Mouse (Mus musculus): Measurements from ENCODE around the gene Kcnj6. TPM values are rescaled to one million over a fixed set of nuclear protein-coding genes. Genes with fewer than 3 reads are reported as not detected.

The Kcnj6 gene
- total RNA-seq (2017): not detected in 2 replicates

DNA sequence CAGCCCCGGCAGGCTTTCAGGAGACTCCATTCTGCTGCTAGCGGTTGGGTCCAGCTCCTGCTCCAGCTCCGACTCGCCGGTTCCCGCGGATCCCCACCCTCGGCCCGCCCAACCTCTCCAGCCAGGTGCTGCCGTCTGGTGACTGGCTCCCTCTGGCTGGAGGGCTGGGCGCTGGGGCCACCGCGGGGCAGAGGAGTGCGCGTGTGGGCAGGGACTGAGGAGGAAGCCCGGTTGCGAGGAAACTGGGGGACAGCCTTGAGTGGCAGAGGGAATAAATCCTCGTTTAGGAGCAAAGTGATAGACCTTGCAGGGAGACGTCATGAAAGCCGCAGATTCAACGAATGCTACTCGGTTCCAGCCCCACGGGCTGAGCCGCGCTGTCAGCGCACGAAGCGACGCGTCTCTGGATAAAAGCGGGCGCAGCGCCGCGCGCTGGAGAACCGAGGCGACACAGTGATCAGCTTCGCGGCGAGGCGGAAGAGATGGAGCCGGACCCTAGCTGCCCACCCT is at the start of gene Kcnj6:
Gene Kcnj6 (minus strand): TSS at position 362 of the 510 bp plus-strand sequence.
- ATAC-seq (ENCODE audit: extremely low read depth, insufficient number of reproducible peaks, low FRiP score, poor library complexity, severe bottlenecking): no peak

DNA sequence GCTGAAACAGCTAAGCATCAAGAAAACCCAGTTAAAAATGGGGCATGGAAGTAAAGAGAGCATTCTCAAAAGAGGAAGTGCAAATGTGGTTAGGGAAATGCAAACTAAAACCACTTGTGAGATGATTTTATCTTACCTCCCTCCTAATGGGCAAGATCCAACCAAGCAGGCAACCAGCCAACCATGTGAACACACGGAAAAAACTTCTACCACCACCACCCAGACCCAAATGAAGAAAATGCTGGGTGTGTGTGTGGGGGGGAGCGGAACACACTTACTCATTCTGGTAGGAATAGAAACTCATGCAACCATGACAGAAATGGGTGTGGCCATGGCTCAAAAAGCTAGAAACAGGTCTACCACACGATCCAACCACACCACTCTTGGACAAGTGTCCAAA is 12.4 kb upstream of the Kcnj6 start:
- no peak for ATAC-seq (ENCODE audit: extremely low read depth, insufficient number of reproducible peaks, low FRiP score, poor library complexity, severe bottlenecking)

DNA sequence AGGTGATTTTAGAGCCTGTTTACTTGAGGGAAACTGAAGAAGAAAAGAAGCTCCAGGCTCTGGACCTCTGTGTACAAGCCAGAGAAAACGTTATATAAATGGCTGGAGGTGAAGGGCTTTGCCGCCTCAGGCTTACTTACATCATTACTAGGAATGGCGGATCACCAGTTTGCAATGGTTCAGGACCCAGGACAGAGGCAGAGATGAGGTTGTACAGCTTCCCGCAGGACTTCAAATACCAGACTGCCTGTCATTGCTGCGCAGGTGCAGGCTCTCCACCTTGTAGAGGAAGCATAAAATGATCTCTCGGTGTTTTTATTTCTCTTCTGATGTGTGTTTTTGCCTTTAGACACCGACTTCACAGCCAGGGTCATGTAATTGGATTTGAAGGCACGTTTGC is 7.1 kb upstream of the Kcnj6 start:
- no peak for ATAC-seq (ENCODE audit: extremely low read depth, insufficient number of reproducible peaks, low FRiP score, poor library complexity, severe bottlenecking)

DNA sequence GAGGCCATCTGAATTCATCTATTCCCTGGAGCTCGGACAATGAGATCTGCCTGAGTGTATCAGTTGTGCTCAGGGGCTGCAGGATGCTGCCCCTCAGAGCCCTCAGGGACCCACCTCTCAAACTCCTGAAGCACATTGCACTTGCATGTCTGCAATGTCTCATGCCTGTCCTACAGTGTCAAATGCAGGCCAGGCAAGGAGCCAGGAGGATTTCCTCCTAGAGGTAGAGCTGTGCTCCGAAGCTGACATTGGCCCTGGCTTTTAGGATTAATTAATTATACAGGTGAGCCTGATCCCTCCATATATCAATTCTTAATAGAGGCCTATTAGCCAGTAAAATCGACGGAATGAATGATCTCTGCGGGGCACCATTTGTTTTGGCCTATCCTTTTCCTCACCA is 2.0 kb upstream of the Kcnj6 start:
- no peak for ATAC-seq (ENCODE audit: extremely low read depth, insufficient number of reproducible peaks, low FRiP score, poor library complexity, severe bottlenecking)

DNA sequence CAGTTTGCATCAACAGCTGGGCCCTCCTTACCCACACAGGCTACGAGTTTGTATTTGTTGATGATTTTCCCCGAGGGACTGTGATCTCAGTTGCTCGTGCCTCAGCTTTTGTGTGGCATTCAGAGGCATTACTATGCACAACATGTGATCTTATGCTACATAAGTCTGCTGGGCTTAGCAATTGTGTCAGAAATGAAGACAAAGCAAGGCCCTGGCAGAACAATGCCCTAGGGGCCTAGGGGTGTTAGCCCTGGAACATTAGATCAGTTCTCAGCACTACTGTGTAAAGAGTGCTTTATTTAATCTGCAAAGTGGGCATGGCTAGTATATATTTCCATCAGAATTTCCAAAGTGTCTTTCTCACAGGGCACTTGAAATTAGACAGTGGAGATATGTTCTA is 1.5 kb upstream of the Kcnj6 start:
- ATAC-seq (ENCODE audit: extremely low read depth, insufficient number of reproducible peaks, low FRiP score, poor library complexity, severe bottlenecking): no peak

DNA sequence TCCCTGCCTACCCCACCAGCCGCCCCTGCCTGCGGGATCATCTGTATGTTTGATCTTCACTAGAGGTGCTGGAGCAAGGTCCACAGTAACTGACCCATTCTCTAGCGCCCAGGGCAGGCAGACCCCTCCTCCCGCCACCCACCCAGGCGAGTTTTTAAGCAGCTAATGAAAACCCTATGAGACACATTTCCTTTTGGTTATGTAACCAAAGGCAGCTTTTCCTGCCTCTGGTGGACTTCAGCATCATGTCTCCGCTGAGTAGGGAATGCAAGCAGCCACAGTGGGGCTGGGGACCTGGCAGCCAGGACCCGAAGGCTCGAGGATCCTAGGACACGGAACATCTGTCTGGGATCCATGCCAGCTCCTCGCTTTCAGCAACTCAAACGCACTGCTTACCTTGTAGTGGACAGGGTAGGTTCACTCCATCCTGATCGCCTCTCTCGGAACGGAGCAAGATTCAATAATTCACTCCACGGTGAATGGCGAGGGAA is 665 bp downstream of the Kcnj6 start:
- no peak for ATAC-seq (ENCODE audit: extremely low read depth, insufficient number of reproducible peaks, low FRiP score, poor library complexity, severe bottlenecking)

DNA sequence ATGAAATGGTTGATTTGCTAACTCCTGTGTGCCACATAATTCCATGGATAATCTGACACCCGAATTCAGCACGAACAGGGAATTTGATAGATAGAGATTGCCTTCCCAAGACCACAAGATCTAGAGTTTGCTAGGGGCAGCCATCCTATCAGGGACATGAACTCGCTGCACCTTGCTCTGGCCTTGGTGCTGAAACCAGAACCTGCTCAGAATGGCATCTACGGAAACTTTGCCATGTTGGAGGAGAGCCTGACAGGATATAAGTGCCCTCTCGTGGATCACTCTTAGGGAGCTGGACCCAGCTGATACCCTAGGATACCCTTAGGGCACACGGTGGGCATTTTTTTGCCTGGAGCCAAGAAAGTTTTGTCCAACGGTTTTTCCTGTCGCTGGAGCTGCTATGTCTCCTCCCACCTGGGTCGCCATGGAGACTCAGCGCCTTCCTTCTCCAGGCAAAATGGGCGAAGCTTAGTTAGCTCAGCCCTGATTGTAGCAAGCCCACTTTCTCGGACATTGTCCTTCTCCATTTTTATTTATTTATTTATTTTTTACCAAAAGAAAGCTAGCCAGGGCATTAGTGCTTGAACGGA is 1.9 kb downstream of the Kcnj6 start:
- ATAC-seq (ENCODE audit: extremely low read depth, insufficient number of reproducible peaks, low FRiP score, poor library complexity, severe bottlenecking): no peak

DNA sequence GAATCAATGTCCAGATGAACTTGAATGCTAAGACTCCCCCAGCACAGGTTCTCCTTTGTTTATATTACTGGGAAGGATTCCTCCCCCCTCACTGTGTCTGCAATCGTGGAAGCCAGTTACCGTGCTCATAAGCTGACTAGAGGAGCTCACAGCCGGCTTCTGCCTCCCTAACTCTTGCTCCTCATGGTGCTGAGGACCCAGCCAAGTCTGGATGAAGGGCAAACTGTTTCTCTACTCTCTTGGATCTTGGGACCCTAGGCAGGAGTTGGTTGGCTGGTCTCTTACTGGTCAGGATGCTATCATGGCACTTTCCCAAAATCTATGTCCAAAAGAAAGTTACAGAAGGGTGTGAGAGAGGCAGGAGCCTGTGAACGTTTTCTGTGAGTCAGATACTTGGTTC is 2.6 kb downstream of the Kcnj6 start:
- ATAC-seq (ENCODE audit: extremely low read depth, insufficient number of reproducible peaks, low FRiP score, poor library complexity, severe bottlenecking): no peak

DNA sequence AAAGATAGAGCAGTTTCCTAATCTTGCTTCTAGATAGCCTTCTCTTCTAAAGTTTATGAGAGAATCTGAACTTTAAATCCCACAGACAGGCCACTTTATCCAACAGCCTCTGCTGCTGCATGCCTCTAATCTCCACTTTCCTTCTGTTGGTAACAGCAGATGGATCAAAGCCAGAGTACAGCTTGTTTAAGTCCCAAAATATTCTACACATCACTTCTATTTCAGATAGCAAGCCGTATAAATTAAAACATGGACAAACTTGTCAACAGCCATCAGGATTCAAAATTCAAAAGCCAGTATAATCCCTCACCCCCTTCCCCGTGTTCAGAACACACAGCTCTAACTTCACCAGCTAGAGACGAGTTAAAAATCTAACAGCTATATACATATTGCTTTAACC is 3.4 kb downstream of the Kcnj6 start:
- no peak for ATAC-seq (ENCODE audit: extremely low read depth, insufficient number of reproducible peaks, low FRiP score, poor library complexity, severe bottlenecking)

DNA sequence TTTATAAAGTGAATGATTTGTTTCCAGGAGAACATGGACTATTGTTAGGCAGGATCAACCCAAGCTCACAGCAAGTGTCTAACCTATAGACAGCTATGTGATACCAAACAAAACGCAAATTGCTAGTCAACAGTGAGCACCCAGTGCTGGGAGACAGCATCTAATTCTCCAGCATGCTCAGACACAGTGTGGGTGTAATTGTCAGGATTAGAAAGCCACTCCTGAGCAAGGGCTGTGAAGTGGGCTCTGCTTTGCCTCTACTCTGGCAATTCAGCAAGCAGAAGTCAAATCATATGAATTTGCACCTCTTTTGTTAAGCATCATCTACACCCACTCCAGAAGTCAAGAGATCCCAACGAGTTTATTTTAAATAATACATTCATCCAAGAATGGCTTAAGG is 7.4 kb downstream of the Kcnj6 start:
- no peak for ATAC-seq (ENCODE audit: extremely low read depth, insufficient number of reproducible peaks, low FRiP score, poor library complexity, severe bottlenecking)

DNA sequence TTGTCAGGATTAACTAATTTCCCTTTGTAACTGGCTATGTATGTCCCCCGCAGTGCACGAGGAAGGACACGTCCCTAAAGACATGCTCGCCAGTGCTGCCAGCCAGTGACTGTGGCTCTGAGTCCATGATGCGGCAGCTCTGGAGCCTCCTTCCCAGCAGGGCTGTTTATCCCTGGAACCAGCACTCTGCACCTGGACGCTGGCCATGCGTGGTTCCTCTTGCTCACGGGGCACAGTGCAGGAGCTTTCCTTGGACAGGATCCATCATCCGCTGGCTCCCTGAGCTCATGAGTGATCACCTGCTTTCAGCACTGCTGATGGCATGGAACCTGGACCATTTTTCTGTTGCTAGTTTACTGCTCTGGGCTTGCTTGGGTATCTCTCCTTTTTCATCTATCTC is 10.8 kb downstream of the Kcnj6 start:
- no peak for ATAC-seq (ENCODE audit: extremely low read depth, insufficient number of reproducible peaks, low FRiP score, poor library complexity, severe bottlenecking)

DNA sequence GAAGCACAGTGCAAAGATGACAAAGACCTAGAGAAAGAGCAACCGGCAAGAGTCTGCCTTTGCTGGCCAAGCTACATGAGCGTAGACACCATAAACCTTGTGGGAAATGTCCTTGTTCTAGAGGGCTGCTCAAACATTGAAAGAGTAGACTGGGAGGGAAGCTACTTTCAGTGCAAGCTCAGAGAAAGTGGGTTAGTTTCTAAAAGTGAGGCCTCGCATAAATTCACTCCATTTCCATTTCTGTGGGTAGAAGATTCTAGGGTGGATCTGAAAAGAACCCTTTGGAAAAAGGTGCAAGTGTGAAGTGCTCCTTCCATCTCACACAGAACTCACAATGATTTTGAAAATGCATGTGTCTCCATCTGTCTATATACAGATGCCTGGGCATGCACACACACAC is 13.2 kb downstream of the Kcnj6 start:
- no peak for ATAC-seq (ENCODE audit: extremely low read depth, insufficient number of reproducible peaks, low FRiP score, poor library complexity, severe bottlenecking)

DNA sequence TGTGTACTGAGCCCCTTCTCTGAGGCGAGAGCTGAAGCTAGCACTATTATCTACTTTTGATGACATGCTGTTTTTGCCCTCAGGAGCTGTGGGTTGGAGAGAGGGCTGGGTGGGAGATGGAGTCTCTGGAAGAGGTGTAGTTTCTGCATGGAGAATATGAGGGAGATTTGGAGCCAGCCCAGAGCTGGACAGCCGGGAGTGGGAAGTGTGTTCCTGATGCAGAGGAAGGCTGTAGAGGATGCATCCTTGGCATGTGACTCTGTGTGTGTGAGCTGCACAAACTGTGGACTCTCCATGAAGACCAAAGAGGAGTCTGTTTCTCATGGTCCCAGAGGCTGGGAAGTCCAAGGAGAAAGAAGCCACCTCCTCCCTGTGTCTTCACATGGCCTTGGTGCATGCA is 17.1 kb downstream of the Kcnj6 start:
- no peak for ATAC-seq (ENCODE audit: extremely low read depth, insufficient number of reproducible peaks, low FRiP score, poor library complexity, severe bottlenecking)

DNA sequence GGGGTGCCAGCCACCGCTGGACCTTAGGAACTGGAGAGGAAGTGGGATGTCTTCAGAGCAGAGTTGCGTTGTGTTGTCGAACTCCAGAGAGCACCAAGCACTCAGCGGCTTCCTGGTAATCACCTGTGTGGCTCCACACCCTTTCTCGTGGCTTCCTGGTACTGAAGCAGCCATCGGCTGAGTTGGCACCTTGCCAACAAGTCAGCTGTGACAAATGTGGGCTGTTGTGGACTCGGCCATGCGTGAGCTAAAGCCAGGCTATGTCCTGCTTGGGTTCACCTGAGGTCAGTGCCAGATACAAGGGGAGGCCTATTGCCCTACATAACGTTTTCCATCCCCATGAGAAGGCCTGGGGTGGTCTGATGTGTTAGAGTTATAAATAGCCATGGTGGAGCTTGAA is 18.0 kb downstream of the Kcnj6 start:
- no peak for ATAC-seq (ENCODE audit: extremely low read depth, insufficient number of reproducible peaks, low FRiP score, poor library complexity, severe bottlenecking)

DNA sequence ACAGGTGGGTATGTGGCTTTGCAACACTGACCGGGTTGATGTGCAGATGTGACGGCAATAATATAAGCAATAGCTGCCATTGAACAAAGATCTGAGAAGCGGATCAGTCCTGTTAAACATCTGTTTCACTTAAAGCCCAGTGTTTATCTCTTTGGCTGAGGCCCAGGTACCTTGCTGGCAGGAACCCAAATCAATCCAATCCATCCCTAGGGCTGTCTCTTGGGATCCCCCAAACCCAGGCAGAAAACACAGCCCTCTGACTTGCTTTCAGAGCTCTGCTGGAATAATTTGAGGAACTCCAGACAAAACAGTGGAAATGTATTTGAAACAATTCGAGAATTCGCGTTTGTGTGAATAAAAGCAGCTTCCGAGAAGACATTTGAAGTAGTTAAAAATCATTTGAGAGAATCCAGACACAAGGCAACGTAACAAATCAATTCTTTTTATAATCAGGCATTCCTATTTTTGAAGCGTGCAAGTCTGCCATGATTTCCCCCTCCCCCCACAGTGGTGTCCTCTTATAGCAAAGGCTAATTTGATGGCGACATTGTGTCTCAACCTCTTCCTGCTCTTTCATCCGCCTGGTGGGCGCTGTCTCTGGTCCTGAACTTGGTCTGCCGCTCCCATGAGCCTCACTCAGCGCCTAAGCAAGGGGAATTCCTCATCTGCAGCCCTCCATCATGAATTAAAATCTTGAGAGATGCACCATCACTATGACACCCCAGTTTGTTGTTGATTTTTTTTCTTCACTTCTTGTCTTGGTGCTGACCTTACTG is 25.2 kb downstream of the Kcnj6 start:
- no peak for ATAC-seq (ENCODE audit: extremely low read depth, insufficient number of reproducible peaks, low FRiP score, poor library complexity, severe bottlenecking)

DNA sequence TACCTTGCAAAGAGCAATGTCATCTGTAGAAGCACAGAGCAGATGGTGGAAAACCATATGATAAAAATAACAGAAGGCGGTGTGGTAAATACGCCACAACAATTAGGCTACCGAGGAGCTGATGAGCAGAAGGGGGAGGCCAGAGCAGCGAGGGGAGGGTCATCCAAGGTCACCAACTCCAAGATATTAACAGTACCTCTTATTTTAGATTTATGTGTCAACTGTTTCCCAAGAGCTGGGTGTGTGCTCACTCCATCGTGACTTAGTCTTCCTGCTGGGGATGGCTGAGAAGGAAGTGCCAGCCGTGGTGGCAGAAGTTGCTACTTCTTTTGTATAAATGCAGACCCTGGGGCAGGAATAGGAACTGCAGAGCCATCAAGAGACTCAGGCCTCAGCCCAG is 28.6 kb downstream of the Kcnj6 start:
- no peak for ATAC-seq (ENCODE audit: extremely low read depth, insufficient number of reproducible peaks, low FRiP score, poor library complexity, severe bottlenecking)

DNA sequence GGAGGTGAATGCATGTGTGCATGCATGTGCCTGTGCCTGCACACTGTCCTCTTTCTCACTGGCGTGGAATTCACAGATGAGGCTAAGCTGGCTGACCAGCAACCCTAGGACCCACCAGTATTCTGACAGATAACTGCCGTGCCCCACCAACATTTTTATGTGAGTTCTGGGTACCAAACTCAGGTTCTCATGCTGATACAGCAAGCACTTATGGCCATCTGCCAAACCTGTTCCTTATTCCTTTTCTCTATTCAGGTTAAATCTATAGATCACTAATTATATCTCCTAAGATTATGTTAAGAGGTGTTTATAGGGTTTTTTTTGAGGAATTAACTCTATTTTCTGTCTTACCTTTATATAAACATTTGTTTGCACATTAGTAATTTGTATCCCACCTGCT is 29.0 kb downstream of the Kcnj6 start:
- ATAC-seq (ENCODE audit: extremely low read depth, insufficient number of reproducible peaks, low FRiP score, poor library complexity, severe bottlenecking): no peak

DNA sequence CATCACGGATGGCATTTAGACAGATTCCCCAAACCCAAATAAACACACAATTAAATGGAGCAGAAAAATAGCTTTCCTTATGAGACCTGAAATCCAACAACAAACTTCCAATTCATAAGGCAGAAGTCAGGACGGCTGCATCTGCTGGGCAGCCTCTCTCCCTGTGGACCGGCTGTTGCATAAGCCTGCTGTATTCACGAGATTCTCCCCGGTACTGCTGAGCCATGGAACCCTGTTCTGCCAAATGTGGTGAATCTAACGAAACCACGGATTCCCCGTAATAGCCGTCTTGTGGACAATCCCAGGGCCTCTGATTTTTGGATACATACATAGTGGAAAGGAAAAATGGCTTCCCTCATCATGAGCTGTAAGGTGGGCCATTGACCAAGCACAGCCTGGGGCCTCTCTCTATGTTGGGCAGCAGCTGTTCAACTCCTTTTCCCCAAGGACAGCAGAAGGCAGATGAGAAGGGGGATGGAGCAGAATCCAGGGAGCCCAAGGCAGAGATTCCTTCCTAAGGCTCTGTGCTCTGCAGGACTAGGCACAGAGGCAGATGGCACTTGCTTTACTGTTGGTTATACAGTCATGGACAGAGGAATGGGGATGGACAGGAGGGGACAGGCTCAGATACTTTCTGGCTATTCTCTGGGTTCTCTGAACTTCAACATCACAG is 40.2 kb downstream of the Kcnj6 start:
- ATAC-seq (ENCODE audit: extremely low read depth, insufficient number of reproducible peaks, low FRiP score, poor library complexity, severe bottlenecking): no peak

DNA sequence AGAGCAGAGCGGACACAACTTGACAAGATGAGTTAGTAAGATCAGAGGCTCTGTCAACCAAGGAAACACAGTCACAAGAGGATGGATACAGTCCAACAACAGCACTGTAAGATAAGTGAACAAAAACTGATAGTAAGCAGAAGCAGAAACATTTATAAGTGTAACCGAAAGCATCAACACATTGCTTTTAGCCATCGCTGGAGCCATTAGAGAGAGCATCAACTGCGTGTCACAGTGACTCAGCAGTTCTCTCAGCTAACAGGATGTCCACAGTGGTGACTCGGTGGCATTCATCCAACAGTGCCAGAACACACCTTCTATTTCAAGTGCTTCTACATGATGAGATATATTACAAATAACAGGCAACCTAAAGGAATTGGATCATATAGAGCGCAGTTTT is 41.1 kb downstream of the Kcnj6 start:
- ATAC-seq (ENCODE audit: extremely low read depth, insufficient number of reproducible peaks, low FRiP score, poor library complexity, severe bottlenecking): no peak

DNA sequence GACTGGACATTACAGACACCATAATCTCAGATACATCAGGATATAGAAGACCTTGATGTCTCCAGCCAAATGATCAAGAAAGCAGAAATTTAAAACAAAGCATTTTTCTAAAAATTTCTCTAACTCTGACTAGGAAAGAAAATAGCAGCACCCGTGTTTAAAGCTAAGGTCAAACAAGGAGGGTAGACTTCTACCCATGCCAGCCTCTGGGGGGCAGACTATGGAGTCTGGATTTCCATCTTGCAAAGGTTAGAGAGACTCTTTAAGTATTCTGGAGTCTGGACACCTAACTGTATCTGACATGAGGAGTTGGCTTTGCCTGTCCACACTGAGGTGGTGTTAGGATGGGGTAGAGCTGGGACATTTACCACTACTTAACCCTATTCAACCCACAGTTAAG is 44.2 kb downstream of the Kcnj6 start:
- no peak for ATAC-seq (ENCODE audit: extremely low read depth, insufficient number of reproducible peaks, low FRiP score, poor library complexity, severe bottlenecking)

Data from neutrophil, adult 5-6 weeks (primary cell).